Mouse (Mus musculus) spleen, postnatal 36 days (tissue): ENCODE measurements at regions not wholly inside any gene's neighbourhood (a gene's known extent, or its start where the extent isn't known, plus 50 kb on each side); places are given as distances from the start of the nearest gene placed in this dataset.

Source experiments
- DNase-seq, 2 experiments: peaks; one replicate each; pipeline ENCODE4 v3.0.0; 2022; ENCODE audit warnings: low spot score in 2 of 2, mixed read lengths in 1 of 2

DNA sequence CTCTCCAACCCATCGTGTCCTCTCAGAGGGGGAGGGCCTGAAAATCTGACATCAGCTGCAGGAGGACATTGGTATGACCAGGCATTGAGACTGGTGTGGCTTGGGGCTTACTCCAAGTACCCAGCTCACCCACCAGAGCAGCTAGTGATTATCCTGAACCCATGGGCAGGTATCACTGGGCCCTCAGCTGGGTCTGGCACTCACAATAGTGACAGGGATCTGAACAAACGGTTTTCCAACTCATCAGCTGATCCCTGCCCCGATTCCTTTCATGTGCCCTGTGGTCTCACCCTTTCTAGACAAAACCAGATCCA lies 211.2 kb downstream of the Gm26897 start:
- no peak for DNase-seq

DNA sequence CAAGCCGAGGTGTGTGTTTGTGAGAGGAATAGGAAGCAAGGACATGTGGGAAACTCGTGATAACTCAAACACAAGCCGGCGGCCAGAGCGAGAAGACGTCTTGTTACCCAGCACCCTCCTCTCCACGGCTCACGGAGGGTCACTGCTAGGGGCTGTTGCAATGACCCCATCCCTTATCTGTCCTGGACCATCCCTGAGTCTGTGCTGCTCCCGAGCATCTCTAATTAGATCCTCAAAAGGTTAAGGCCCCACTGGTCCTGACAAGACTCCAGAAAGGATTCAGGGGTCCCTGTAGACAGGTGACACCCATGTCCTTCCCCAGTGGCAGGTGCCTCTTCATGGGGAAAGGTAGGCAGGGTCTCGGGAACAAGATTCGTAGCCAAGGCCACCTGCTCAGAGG lies 212.6 kb downstream of the Gm26897 start:
- DNase-seq: no peak

DNA sequence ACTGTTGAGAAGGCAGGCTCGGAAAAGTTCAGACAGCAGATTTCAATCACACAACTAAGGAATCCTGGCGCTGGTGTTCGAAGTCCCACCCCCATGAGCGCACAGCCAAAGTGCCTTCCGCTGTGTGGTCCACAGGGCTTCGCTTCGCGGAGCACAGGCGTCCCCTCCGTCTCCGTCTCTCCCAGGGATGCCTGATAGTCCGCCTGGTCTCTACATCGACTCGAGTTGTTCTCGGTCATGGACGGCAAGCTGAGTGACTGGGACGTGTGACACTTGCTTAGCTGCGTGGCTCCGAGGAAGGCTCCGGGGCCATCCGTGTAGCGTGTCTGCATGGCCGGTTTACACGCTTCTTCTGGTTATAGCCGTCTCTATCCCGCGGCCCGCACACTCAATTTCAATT lies 224.0 kb downstream of the Gm26897 start:
- no peak for DNase-seq

DNA sequence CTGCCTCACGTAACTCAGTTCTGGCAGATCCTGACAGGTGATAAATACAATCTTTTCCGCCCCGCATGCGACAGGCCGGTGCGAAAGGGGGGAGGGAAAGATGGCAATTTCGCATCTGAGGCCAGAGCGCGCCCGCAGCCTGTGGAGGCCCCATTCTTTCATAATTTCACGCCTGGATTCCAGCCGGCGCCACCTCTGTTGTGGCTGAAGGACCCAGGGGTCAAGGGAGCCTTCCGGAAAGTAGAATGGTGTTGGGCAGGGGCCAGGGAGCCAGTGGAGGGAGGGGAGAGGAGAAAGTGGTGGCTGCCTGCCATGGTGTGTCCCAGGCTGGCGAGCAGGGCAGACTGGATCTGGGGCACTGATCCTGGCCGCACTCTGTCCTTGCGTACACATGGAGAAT lies 224.5 kb downstream of the Gm26897 start:
- DNase-seq: no peak

DNA sequence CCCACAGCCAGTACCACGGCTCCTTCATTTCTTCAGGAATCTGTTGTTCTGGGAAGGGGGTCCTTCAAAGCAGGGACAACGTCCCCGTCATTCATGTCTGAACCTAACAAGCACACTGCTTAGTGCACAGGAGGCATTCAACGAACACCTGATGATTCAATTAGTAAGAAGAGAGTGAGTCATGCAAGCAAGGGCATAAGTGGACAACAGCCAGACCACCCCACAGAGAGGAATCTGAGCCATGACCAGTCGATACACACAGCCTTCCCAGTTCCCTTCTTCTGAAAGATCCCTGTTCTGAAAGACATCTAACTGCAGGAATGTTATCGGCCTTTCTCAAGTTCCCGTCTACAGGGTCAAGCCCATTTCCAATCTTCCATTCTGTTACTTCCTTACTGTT lies 231.6 kb downstream of the Gm26897 start:
- no peak for DNase-seq

DNA sequence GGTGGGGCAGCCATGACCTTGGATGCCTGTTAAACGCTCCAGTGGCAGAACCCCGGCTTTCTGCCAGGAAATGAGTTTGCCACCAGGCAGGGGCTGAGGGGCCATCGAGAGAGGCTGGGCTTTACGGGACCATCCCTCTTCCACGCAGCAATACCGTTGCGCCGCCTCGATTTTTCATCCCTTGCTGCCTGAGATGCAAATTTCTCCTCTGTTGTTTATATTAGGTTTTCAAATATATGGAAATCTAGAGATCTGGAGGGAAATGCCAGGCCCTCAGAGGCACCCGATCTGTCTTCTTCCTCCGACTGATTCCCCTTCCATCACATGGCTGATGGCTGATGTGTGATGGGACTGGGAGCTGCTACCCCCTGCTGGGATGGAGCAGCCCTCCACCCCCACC lies 234.4 kb downstream of the Gm26897 start:
- no peak for DNase-seq

DNA sequence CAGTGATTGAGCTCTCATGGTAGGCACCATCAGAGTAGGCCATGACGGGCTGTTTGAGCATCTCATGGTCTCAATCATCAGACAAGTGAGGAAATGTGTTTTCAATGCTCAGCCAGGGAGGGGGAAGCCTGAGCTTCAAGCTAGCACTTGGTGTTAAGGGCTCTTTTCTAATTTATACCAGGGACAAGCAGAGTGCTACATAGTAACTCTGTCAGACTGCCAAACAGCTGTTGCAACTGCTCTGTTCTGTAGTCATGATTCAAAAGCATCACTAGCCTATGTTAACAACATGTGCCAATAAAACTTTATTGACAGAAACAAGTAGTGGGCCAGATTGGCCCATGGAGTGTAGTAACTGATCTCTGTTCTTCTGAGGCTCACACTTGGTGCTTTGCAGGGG lies 235.0 kb downstream of the Gm26897 start:
- no peak for DNase-seq

DNA sequence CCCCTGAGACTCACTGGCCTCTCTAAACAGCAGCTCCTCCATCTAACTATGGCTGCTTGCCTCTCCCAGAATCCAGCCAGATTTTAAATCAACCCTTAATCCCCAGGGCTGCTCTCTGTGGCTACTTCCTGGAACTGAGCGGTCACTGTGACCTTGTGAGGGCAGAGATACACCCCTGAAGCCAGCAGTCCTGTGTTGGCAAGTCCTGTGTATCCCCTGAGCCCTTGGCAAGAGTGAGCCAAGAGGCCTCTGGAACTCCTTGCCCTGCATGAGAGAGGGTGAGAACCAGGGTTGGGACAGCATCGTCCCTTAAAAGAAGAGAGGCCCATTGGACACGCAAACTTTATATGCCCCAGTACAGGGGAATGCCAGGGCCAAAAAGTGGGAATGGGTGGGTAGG lies 237.5 kb downstream of the Gm26897 start:
- DNase-seq: no peak

DNA sequence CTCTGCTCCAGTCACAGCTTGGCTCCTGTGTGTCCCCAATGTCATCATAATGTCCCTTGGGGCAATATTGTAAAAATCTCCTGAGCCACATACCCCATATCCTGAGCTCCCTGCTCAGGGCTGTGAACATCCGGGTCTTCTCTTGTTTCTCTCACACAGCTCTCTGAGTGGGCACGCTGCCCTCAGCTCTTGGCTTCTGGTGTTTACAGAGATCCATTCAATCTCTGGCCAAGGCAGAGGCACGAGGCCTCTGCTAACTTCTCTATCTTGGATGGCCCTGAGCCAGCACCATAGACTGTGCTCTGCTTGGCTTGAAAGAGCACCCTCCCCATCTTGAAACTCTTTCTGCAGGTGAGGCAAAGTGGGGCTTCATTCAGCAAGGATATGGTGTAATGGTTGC lies 238.2 kb downstream of the Gm26897 start:
- DNase-seq: no peak

DNA sequence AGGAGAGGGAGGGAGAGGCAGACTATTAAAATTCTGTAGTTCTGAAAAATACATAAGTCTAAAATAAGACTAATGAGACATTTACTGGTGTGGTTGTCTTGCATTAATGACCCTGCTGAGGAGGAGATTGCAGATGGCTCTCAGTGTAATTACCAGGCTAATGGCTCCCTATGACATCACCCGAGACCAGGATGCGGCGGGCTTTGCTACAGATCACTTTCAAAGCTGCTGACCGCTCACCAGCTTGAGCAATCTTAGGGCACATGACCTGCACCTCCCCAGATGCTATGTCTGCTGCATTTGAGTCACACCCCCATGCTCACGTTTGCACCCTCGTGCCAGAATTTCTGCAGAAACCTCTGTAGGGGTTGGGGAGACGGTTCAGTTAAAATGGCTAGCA lies 242.0 kb downstream of the Gm26897 start:
- no peak for DNase-seq

DNA sequence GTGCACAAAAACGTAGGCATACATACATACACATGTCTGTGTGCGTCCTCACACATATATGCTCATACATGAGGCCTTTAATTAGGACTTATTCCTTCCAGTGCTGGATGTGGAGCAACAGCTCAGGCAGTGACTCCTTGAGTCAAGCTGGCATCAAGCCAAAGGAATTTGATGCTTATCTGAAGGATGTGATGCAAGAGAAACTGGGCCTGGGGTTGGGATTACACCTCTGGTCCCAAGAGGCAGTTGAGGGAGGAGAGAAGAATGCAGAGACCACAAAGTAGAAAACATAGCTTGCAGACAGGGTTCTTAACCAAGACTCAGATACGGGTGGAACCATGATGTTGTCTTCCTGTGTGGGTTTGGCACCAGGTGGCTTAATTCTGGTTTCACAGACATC lies 245.9 kb downstream of the Gm26897 start:
- no peak for DNase-seq

DNA sequence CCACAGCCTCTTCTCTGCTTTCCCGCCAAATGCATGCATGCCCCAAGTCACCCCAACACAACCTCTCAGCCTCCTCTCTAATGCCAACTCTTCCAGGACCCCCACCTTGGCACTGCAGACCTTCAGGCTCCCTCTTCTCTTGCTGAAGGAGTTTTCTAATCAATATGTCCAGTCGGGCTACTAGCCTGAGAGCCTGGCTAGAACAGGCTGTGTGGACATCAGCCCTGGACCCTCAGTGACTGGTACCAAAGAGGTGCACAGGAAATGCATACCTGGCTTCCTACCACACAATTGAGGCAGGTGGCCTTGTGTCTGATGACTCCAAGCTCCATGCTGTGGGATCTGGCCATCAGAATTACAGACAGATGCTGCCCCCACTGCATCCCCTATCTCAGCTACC lies 248.4 kb downstream of the Gm26897 start:
- no peak for DNase-seq

DNA sequence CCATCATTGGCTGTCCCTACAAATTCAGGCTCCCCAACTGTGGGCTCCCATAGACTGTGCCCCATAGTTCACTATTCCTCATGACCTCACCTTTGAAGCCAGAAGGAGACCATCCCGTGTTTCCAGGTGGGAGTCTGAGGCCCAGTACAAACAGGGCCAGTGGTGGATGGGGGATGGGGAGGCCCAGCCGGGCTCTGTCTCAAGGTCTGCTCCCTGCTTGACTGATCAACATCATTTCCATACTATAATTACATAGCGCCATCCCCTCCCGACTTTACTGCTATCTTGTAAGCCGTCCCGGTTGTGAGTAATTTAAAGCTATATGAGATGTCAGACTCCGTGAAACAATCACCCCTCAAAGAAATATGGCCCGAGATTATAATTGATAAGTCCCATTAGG lies 252.3 kb downstream of the Gm26897 start:
- DNase-seq: no peak

DNA sequence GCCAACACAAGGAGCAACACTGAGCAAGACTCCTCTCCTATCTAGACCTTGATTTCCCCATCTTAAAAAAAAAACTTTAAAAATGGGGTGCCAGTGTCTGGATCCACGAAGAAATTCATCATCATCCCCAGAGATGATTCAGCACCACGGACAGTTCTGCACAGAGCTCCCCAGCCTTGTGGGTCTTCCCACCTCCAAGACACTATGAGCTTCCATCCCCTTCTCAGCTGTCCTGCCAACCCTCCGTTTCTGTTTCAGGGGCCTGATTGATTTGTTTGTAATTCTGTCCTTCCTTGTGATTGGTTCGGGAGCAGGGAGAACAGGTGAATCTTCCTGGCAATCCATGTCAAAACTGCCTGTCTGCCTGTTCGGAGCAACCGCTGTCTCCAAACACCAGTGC lies 253.3 kb downstream of the Gm26897 start:
- DNase-seq: no peak

DNA sequence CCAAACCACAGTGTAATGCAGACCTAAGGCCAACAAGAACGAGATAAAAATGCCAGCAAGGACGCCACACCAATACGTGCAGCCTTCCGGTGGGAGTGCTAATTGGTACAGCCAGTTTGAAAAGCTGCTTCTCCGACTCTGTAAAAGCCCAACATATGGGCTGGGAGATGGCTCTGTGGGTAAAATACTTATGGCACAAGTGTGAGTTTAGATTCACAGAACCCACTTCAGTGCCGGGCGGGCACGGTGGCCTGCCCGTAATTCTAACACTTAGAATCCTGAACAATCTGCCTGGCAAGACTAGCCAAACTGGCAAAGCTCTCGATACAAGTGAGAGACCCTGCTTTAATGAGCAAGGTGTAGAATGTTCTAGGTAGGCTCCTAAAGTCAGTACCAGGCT lies 258.1 kb downstream of the Gm26897 start:
- no peak for DNase-seq

DNA sequence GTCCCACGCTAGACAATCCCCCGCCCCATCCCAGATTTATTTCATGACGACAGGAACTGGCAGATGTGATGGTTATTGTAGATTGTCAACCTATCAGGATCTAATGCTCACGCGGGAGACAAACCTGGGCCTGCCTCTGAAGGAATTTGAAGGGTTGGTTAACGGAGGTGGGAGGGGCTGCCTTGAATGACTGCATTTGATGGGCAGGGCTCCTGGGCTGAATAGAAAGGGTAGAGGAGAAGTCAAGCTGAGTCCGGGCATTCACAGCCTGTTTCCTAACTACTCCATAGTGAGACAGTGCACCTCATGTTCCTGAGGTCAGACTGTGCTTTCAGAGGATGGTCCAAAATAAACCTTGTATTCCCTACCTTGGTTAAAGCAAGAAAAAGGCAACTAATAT lies 259.1 kb downstream of the Cryba4 start:
- DNase-seq: no peak

DNA sequence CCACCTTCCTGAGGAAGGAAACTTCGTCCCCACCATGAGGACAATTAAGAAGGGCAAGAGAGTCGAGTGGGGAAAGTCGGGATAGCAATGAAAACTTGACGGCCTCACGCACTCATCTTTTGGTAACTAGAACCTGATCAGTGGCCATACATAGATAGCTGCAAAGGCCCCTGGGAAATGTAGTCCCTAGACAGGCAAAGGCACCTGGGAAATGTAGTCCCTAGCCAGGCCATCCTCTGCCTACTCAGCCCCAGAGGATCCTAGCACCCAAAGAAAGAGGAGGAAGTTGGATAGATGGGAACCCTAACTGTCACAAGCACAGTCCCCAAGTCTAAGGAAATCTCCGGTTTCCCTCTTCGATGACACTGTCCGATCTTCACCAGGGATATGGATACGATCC lies 258.4 kb downstream of the Cryba4 start:
- no peak for DNase-seq

DNA sequence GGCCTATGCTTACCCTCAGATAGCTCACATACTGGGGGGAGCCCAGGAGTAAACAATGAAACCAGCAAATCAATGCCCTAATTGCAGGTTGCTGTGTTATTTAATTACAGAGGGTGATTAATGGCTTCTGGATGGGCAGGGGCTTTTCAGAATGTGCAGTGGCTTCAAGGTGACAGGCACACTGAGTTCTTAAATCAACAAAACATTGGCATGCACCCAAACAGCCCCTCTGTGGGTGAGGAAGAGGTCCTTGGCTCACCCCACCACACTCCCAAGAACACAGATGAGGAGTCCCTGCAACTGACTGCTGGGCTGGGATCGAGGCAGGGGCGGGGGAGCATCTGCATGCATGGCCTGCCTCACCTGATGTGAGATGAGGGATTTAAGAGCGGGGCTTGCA lies 255.5 kb downstream of the Cryba4 start:
- DNase-seq: no peak

DNA sequence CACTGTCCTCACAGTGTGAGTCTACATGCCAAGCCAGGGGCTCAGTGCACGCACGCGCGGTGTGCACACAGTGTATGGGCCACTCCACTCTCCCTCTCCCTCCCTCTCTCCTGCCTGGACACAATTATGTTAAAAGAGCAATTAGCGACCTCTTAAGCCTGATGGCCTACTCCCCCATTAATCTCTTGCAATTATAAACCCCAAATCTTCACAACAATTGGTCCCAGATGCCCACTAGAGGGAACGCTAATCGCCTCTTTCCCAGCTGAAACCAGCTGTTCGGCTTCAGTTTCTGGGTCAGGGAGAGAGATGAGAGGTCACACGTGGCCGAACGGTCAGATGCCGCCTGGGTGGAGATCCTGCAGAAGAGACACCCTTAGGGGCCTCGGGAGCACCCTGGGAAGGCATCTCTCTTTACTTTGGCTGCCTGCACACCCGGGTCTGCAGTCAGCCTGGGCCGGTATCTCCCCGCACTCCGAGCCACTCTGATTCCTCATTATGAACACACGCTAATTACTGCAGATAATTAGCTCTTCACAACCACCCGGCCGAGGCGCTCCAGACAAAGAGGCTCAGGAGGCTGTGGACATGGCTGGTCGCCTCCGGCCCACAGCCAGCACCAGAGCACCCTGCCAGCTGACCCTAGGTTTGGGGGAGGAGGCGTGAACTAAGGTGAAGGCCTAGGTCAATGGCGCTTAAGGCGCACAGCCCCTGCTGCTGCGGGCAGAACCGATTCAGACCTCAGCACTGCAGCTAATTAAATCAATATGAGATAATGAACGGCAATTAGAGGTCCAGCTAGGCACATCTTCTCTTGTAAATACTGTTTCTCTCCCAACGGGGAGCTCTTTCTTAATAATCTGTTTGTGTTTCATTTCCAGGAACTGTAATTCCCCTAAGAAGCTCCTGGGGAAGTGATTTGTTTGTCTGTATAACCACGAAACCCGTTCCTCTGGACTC lies 250.3 kb downstream of the Cryba4 start:
- DNase-seq: no peak

DNA sequence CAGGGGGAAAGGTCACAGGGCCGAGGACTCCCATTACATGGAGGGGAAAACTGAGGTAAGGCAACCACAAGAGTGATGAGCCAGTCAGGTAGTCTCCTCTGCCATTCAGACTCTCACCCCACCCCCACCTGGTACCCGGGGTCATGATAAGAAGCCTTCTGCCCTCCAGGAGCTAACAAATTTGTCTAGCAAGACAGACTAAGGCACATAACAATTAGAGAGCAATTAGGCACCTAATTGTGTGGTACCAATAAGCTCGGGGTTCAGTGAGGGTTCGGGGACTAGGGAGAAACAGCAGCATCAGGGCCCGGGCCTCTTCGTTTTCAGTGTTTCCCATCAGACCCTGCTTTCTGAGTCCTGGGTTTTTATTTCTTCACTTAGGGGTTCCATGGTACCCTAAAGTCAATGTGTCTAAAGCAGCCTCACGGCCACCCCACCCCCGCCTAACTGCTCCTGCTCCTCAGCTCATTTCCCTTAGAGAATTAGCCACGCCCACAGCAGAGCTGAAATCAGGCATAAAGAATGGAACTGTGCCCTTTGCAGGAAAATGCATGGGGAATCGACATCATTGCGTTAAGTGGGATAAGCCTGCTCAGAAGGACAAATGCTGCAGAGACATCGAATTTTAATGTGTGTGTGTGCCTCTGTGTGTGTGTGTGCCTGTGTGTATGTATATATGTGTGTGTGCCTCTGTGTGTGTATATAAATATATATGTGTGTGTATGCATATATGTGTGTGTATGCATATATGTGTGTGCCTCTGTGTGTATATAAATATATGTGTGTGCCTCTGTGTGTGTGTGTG lies 249.3 kb downstream of the Cryba4 start:
- DNase-seq: no peak

DNA sequence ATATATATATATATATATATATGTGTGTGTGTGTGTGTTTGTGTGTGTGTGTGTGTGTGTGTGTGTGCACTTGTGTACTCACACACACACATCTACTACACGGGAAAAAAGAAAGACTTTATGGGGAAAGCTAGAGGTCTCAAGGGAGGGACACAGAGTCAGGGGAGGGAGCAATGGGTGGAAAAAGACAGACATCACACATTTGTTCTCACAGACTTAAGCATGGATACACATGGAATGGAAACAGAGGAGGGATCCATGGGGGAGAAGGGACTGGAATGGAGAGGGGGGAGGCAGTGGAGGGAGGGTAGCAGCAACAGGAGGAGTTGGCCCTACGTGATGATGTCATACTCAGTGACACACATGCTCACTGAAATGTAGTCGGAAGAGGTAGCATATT lies 248.3 kb downstream of the Cryba4 start:
- DNase-seq: no peak

DNA sequence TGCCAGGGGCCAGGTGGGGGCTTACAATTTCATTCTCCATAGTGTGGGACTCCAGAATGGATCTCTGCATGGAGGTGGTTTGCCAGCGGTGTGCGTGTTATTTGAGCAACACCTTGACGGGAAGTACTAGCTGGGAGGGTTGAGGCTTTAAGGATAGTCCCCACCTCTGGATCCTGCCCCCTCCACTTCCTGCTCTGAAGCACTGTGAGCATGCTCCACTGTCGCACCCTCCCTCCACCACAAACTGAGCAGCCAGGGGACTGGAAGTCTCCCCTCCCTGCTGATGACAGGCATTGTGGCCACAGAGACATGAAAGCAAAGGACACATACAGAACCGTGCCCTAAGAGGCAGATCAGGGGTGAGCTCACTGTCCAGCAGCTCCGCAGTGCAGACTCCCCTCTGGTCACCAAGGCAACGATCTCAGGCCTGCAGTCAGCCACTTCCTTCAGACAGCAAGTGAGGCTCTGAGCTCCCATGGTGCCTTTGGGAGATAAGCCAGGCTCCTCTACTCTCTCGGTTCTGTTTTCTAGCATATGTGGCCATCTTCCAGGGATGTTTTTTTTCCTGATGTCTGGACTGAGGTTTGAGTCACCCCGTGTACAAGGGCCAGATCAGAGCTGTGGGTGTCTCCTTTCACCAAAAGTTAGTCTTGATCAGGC lies 239.7 kb downstream of the Cryba4 start:
- DNase-seq: no peak

DNA sequence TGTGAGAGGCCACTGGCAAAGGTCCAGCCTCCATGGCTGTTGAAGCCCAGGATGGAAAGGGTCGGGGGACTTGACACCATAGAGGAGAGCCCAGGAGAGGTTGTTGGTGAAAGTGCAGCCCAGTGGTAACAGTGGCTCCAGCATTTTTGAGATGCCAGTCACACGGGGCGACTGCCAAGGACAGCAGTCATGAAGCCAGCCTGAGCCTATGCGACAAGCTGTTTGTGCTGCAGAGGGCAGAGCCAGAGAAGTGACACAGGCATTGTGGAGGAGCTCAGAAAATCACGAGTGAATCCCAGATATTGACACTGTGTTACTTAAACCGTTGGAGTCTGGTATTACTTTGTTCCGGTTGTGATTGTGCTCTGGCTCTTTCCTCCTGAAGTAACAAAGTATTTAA lies 233.4 kb downstream of the Cryba4 start:
- DNase-seq: no peak
